Mouse (Mus musculus): ENCODE data around the gene Irgq. TPM values are rescaled to one million over a fixed set of nuclear protein-coding genes. Genes with fewer than 3 reads are reported as not detected.

The Irgq gene
- polyA plus RNA-seq, 2 experiments = 1.0 to 1.7 TPM

DNA sequence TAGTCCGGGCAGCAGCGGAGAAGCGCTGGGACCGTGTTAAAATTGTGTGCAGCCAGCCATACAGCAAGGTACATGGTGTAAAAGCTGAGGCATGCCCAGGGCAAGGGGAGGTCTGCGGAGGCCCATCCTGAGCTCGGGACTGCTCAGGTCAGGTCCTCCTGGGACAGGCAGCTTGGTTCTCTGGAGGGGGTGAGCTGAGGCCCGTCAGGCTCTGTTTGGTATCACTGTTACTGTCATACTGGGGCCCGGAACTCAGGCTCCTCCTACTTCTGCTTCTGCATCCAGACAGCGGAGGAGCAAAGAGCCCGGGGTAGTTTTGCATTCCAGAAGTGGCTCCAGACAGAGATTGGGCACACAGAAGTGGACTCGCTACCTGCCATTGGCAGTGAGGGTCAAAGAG is 35.1 kb downstream of the Irgq start:
- peaks cover 8% of the 10 kb centered on the region for H3K36me3 ChIP-seq (replicated peaks; ENCODE audit: control insufficient read depth, insufficient read depth, low read depth)
- 82% methylated on average over 11 of the region's 11 CpGs for WGBS (ENCODE audit: insufficient replicate concordance)
- no peak for DNase-seq (ENCODE audit: low read depth in 3 of 3, low spot score in 3 of 3)

GRCm38 (mm10) chr7:24566206-24566605 is 35.7 kb downstream of the Irgq start:
- 85% methylated on average over 9 of the region's 9 CpGs for WGBS (ENCODE audit: insufficient replicate concordance)
- TF ChIP-seq EP300 (IDR thresholded peaks at IDR 0.05; ENCODE audit: low read depth) = no peak
- no peak for TF ChIP-seq CTCF (IDR thresholded peaks at IDR 0.05; ENCODE audit: low read depth)
- DNase-seq (ENCODE audit: low read depth in 3 of 3, low spot score in 3 of 3) (no peak), ATAC-seq (ENCODE audit: insufficient read depth) (no peak)
- Histone ChIP-seq H3K36me3 (replicated peaks; ENCODE audit: control insufficient read depth, insufficient read depth, low read depth) (peaks cover 6% of the 10 kb centered on the region), H3K27ac (no peak overlapping the region), H3K27me3 (ENCODE audit: control insufficient read depth, insufficient read depth, low read length) (no peaks in the 10 kb centered on the region), H3K9me3 (ENCODE audit: control insufficient read depth, low read length) (no peaks in the 10 kb centered on the region), H3K9ac (replicated peaks) (no peak overlapping the region), H3K4me1 (replicated peaks; ENCODE audit: control insufficient read depth in 2 of 2, insufficient read depth in 2 of 2, low read length in 1 of 2) (no peaks in the 10 kb centered on the region), H3K4me2 (ENCODE audit: low read depth) (no peak overlapping the region), H3K4me3 (ENCODE audit: insufficient read depth in 1 of 2, low read depth in 2 of 2, low read length in 2 of 2) (no peak overlapping the region)

More for the DNA sequence above, 35.1 kb downstream of the Irgq start:
- Histone ChIP-seq H3K4me2 (ENCODE audit: low read depth) (no peak overlapping the region), H3K9ac (replicated peaks) (no peak overlapping the region), H3K27ac (no peak overlapping the region), H3K9me3 (ENCODE audit: control insufficient read depth, low read length) (no peaks in the 10 kb centered on the region), H3K4me3 (ENCODE audit: insufficient read depth in 1 of 2, low read depth in 2 of 2, low read length in 2 of 2) (no peak overlapping the region), H3K27me3 (ENCODE audit: control insufficient read depth, insufficient read depth, low read length) (no peaks in the 10 kb centered on the region), H3K4me1 (replicated peaks; ENCODE audit: control insufficient read depth in 2 of 2, insufficient read depth in 2 of 2, low read length in 1 of 2) (no peaks in the 10 kb centered on the region)
- no peak for TF ChIP-seq CTCF (IDR thresholded peaks at IDR 0.05; ENCODE audit: low read depth)
- no peak for ATAC-seq (ENCODE audit: insufficient read depth)

DNA sequence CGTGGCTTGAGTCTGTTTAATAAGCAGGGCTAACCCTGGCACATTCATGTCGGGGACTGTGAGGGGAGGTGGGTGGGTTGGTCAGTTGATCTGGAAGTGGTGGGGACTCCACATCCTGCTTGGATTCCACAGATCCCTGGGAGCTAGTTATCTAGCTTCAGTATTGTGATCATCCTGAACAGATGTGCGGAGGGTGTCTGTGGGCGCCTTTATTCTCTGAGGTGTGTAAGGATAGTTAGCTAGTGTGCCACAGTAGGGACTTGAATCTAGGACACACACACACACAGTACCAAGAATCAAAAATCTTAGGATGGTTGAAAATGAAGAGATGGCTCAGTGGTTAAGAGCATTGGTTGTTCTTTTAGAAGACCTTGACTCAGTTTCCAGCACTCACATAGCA is 38.0 kb downstream of the Irgq start:
- TF ChIP-seq CTCF (IDR thresholded peaks at IDR 0.05; ENCODE audit: low read depth) = no peak
- no peak for TF ChIP-seq EP300 (IDR thresholded peaks at IDR 0.05; ENCODE audit: low read depth)
- Histone ChIP-seq H3K4me2 (ENCODE audit: low read depth) (no peak overlapping the region), H3K27ac (no peak overlapping the region), H3K4me3 (ENCODE audit: insufficient read depth in 1 of 2, low read depth in 2 of 2, low read length in 2 of 2) (no peak overlapping the region), H3K9me3 (ENCODE audit: control insufficient read depth, low read length) (no peaks in the 10 kb centered on the region), H3K36me3 (replicated peaks; ENCODE audit: control insufficient read depth, insufficient read depth, low read depth) (peaks cover 6% of the 10 kb centered on the region), H3K9ac (replicated peaks) (no peak overlapping the region), H3K27me3 (ENCODE audit: control insufficient read depth, insufficient read depth, low read length) (no peaks in the 10 kb centered on the region), H3K4me1 (replicated peaks; ENCODE audit: control insufficient read depth in 2 of 2, insufficient read depth in 2 of 2, low read length in 1 of 2) (no peaks in the 10 kb centered on the region)
- no peak for ATAC-seq (ENCODE audit: insufficient read depth)
- WGBS (ENCODE audit: insufficient replicate concordance) = 77% methylated on average over 4 of the region's 4 CpGs
- DNase-seq (ENCODE audit: low read depth in 3 of 3, low spot score in 3 of 3) = no peak

DNA sequence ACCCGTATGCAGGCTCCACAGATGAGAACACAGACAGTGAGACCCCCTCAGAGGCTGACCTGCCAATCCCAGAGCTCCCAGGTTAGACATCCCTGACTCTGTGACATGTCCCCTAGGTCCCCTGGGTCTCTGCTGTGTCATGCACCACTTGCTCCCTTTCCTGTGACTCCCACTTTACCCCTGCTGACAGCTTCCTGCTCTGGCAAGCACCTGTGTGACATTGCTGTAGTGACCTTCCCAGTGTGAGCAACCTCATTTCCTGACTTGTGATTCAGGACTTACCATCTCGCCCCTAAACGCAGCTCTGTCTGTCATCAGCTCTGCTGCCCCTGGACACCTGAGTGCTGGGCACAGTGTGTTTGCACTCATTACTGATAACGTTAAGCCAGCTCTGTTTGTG is 40.6 kb downstream of the Irgq start:
- 69% methylated on average over 4 of the region's 4 CpGs for WGBS (ENCODE audit: insufficient replicate concordance)
- H3K4me3 ChIP-seq (ENCODE audit: insufficient read depth in 1 of 2, low read depth in 2 of 2, low read length in 2 of 2) = no peak overlapping the region
- no peak overlapping the region for H3K9ac ChIP-seq (replicated peaks)
- H3K36me3 ChIP-seq (replicated peaks; ENCODE audit: control insufficient read depth, insufficient read depth, low read depth) = peaks cover 6% of the 10 kb centered on the region
- no peak overlapping the region for H3K4me2 ChIP-seq (ENCODE audit: low read depth)
- TF ChIP-seq CTCF (IDR thresholded peaks at IDR 0.05; ENCODE audit: low read depth) (no peak), EP300 (IDR thresholded peaks at IDR 0.05; ENCODE audit: low read depth) (no peak)
- DNase-seq (ENCODE audit: low read depth in 3 of 3, low spot score in 3 of 3) (no peak), ATAC-seq (ENCODE audit: insufficient read depth) (no peak)
- no peaks in the 10 kb centered on the region for H3K9me3 ChIP-seq (ENCODE audit: control insufficient read depth, low read length)
- no peaks in the 10 kb centered on the region for H3K27me3 ChIP-seq (ENCODE audit: control insufficient read depth, insufficient read depth, low read length)
- no peak overlapping the region for H3K27ac ChIP-seq
- H3K4me1 ChIP-seq (replicated peaks; ENCODE audit: control insufficient read depth in 2 of 2, insufficient read depth in 2 of 2, low read length in 1 of 2) = no peaks in the 10 kb centered on the region; a peak in 1 of 4 replicates

DNA sequence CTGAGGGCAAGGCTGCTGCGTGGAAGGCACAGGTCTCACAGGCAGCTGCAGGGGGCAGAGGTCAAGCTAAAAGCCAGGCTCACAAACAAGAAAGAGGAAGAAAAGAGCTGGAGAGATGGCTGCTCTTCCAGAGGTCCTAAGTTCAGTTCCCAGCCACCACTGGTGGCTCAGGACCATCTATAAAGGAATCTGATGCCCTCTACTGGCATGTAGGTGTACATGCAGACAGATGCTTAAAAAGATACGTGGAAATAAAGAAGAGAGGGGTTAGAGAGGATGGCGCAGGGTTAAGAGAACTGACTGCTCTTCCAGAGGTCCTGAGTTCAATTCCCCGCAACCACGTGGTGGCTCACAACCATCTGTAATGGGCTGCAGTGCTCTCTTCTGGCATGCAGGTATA is 42.0 kb downstream of the Irgq start:
- no peak for ATAC-seq (ENCODE audit: insufficient read depth)
- H3K27ac ChIP-seq = no peak overlapping the region
- no peaks in the 10 kb centered on the region; the same call in none of the 2 replicates for H3K36me3 ChIP-seq (replicated peaks; ENCODE audit: control insufficient read depth, insufficient read depth, low read depth)
- no peak for DNase-seq (ENCODE audit: low read depth in 3 of 3, low spot score in 3 of 3)
- WGBS (ENCODE audit: insufficient replicate concordance) = 55% methylated on average over 5 of the region's 5 CpGs
- H3K9ac ChIP-seq (replicated peaks) = no peak overlapping the region
- no peaks in the 10 kb centered on the region for H3K9me3 ChIP-seq (ENCODE audit: control insufficient read depth, low read length)
- TF ChIP-seq CTCF (IDR thresholded peaks at IDR 0.05; ENCODE audit: low read depth) = peak; percentile 55
- no peak for TF ChIP-seq EP300 (IDR thresholded peaks at IDR 0.05; ENCODE audit: low read depth)
- no peak overlapping the region for H3K4me3 ChIP-seq (ENCODE audit: insufficient read depth in 1 of 2, low read depth in 2 of 2, low read length in 2 of 2)
- no peaks in the 10 kb centered on the region for H3K27me3 ChIP-seq (ENCODE audit: control insufficient read depth, insufficient read depth, low read length)
- no peaks in the 10 kb centered on the region; a peak in 1 of 4 replicates for H3K4me1 ChIP-seq (replicated peaks; ENCODE audit: control insufficient read depth in 2 of 2, insufficient read depth in 2 of 2, low read length in 1 of 2)
- no peak overlapping the region for H3K4me2 ChIP-seq (ENCODE audit: low read depth)

All from liver, embryonic 14.5 days (tissue).